Mouse (Mus musculus): ENCODE measurements at regions not wholly inside any gene's neighbourhood (a gene's known extent, or its start where the extent isn't known, plus 50 kb on each side); places are given as distances from the start of the nearest gene placed in this dataset.

DNA sequence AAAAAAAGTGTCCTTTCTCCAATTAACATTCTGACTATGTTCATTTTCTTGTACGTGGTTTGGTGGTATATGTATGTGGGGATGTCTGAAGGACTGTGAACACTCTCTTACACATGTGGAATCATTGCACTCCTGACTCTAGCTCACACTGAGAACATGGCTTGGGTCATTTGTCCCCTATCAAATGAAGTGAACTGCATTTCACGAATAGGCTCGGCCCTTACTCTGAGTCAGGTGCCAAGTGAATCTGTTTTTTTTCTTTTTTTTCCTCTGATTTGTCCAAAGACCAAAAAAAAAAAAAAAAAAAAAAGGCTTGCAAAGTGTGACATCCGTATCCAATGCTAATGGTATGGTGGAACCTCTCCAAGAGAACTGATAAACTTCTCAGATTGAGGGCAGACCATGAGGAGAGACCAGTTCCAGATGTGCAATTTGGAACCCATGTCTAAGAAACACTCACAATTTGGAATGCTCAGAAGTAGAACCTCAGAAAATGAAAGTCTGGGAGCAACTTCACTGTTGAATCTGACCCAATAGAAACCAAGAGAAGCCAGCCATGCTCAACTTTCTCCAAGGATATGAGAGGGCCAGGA lies 631.7 kb upstream of the Fam160b2 start:
- TF ChIP-seq CTCF (IDR thresholded peaks at IDR 0.05), result no peak
- TF ChIP-seq EP300 (IDR thresholded peaks at IDR 0.05), result peak; percentile 34; the same call in 1 of the 2 replicates

All from lung, postnatal 0 days (tissue).